Mouse (Mus musculus) neural tube, embryonic 14.5 days (tissue): Measurements from ENCODE around the gene Irak4. TPM values are rescaled to one million over a fixed set of nuclear protein-coding genes. Genes with fewer than 3 reads are reported as not detected.

Experiments used
- ATAC-seq: fragments of 200-750 bp; cut with Nextera tagmentation; 2 replicates; pipeline ENCODE4 v1.8.0; 2017; ENCODE audit warnings: low read depth, mild to moderate bottlenecking, moderate TSS enrichment, moderate library complexity
- H3K27ac ChIP-seq: fragments of 300-500 bp; sonication (generic); 2 replicates; pipeline ENCODE4 v1.5.1; 2014; ENCODE audit warnings: low read depth, mild to moderate bottlenecking, control low read depth, low read length, moderate library complexity, mixed read lengths
- H3K27me3 ChIP-seq: fragments of 300-500 bp; sonication (generic); 2 replicates; pipeline ENCODE4 v1.6.1; 2014; ENCODE audit warnings: low read length; ENCODE audit not compliant: control insufficient read depth, insufficient read depth
- H3K36me3 ChIP-seq: fragments of 300-500 bp; sonication (generic); 2 replicates; pipeline ENCODE4 v1.6.1; 2014; ENCODE audit warnings: low read length, mixed read lengths; ENCODE audit not compliant: control insufficient read depth, insufficient read depth
- H3K4me1 ChIP-seq: fragments of 300-500 bp; sonication (generic); 2 replicates; pipeline ENCODE4 v1.6.1; 2014; ENCODE audit warnings: low read length; ENCODE audit not compliant: control insufficient read depth, insufficient read depth
- H3K4me2 ChIP-seq: fragments of 300-500 bp; sonication (generic); 2 replicates; pipeline ENCODE4 v1.6.1; 2014; ENCODE audit warnings: mild to moderate bottlenecking, low read depth, low read length, control low read depth
- H3K4me3 ChIP-seq: fragments of 300-500 bp; sonication (generic); 2 replicates; pipeline ENCODE4 v1.5.1; 2014; ENCODE audit warnings: low read depth, low read length, control low read depth, mixed read lengths
- H3K9ac ChIP-seq: fragments of 300-500 bp; sonication (generic); replicated peaks from 2 replicates; pipeline ENCODE4 v1.6.1; 2014; ENCODE audit warnings: low read depth, mild to moderate bottlenecking, control low read depth, low read length, mixed read lengths
- H3K9me3 ChIP-seq: fragments of 300-500 bp; sonication (generic); 2 replicates; pipeline ENCODE4 v1.6.1; 2016; ENCODE audit warnings: low read length; ENCODE audit not compliant: control insufficient read depth
- WGBS: fragments of 180-500 bp; shearing (Covaris S2); extraction: QIAGEN DNeasy Blood & Tissue Kit; methylation state at CpG from one replicate; pipeline ENCODE4 v1.1.7; 2014; 5-methylcytosine and 5-hydroxymethylcytosine counted together
- polyA plus RNA-seq: library from polyadenylated mRNA; unstranded; fragments of >200 nt; fragmentation: Nextera tagmentation; extraction: Ambion mirVana; gene quantifications from 2 replicates; pipeline ENCODE4 v1.2.1, GENCODE M21; 2014

Gene Irak4
- polyA plus RNA-seq, 1 experiment from 2014 or later: 1.2 TPM

- H3K9me3 ChIP-seq: no peaks in the 10 kb centered on the region
- no peak overlapping the region for H3K4me3 ChIP-seq
- H3K27ac ChIP-seq: no peak overlapping the region
- ATAC-seq: no peak
- no peaks in the 10 kb centered on the region for H3K27me3 ChIP-seq
- H3K4me2 ChIP-seq: no peak overlapping the region
- no peaks in the 10 kb centered on the region for H3K36me3 ChIP-seq
- 0 out of 2 replicates have a peak, but pooled peaks cover 4% of the 10 kb centered on the region for H3K4me1 ChIP-seq
- 94% methylated on average over 4 of the region's 4 CpGs for WGBS
- H3K9ac ChIP-seq: no peak overlapping the region
Observed at GRCm38 (mm10) chr15:94544844-94545243, 1.4 kb downstream of the Irak4 start.

GRCm38 (mm10) chr15:94553536-94553935 is 10.1 kb downstream of the Irak4 start:
- Histone ChIP-seq H3K4me3 (no peak overlapping the region), H3K4me2 (no peak overlapping the region), H3K9me3 (no peaks in the 10 kb centered on the region), H3K4me1 (no peaks in the 10 kb centered on the region), H3K27me3 (no peaks in the 10 kb centered on the region), H3K36me3 (no peaks in the 10 kb centered on the region), H3K9ac (no peak overlapping the region), H3K27ac (no peak overlapping the region)
- 93% methylated on average over 9 of the region's 9 CpGs for WGBS
- no peak for ATAC-seq

- Histone ChIP-seq H3K4me3 (no peak overlapping the region), H3K4me2 (no peak overlapping the region), H3K9me3 (no peaks in the 10 kb centered on the region), H3K9ac (no peak overlapping the region), H3K4me1 (no peaks in the 10 kb centered on the region), H3K36me3 (no peaks in the 10 kb centered on the region), H3K27me3 (no peaks in the 10 kb centered on the region), H3K27ac (no peak overlapping the region)
- ATAC-seq: peak; percentile 79; the same call in 1 of the 2 replicates
- WGBS: 22% methylated on average over 7 of the region's 7 CpGs
Observed at GRCm38 (mm10) chr15:94557442-94557841, 14.0 kb downstream of the Irak4 start.

- H3K27me3 ChIP-seq: no peaks in the 10 kb centered on the region
- H3K4me3 ChIP-seq: no peak overlapping the region
- H3K4me2 ChIP-seq: no peak overlapping the region
- H3K27ac ChIP-seq: no peak overlapping the region
- no peak overlapping the region for H3K9ac ChIP-seq
- H3K9me3 ChIP-seq: no peaks in the 10 kb centered on the region
- H3K4me1 ChIP-seq: no peaks in the 10 kb centered on the region
- no peaks in the 10 kb centered on the region for H3K36me3 ChIP-seq
- ATAC-seq: no peak
- WGBS: 86% methylated on average over 17 of the region's 17 CpGs
Observed at GRCm38 (mm10) chr15:94558895-94559656, 15.6 kb downstream of the Irak4 start.

- no peaks in the 10 kb centered on the region for H3K4me1 ChIP-seq
- H3K4me2 ChIP-seq: no peak overlapping the region
- 89% methylated on average over 2 of the region's 2 CpGs for WGBS
- no peak overlapping the region for H3K4me3 ChIP-seq
- no peaks in the 10 kb centered on the region for H3K27me3 ChIP-seq
- H3K9me3 ChIP-seq: no peaks in the 10 kb centered on the region
- no peak overlapping the region for H3K27ac ChIP-seq
- ATAC-seq: no peak
- no peak overlapping the region for H3K9ac ChIP-seq
- H3K36me3 ChIP-seq: no peaks in the 10 kb centered on the region
Observed at GRCm38 (mm10) chr15:94564909-94565308, 21.5 kb downstream of the Irak4 start.

GRCm38 (mm10) chr15:94565854-94566253 is 22.4 kb downstream of the Irak4 start:
- no peak for ATAC-seq
- WGBS: 90% methylated on average over 9 of the region's 9 CpGs
- no peaks in the 10 kb centered on the region for H3K9me3 ChIP-seq
- H3K4me1 ChIP-seq: no peaks in the 10 kb centered on the region
- H3K4me3 ChIP-seq: no peak overlapping the region
- H3K36me3 ChIP-seq: no peaks in the 10 kb centered on the region
- H3K4me2 ChIP-seq: no peak overlapping the region
- H3K9ac ChIP-seq: no peak overlapping the region
- H3K27ac ChIP-seq: no peak overlapping the region
- no peaks in the 10 kb centered on the region for H3K27me3 ChIP-seq

GRCm38 (mm10) chr15:94568496-94569182 is 25.2 kb downstream of the Irak4 start:
- no peak overlapping the region for H3K4me2 ChIP-seq
- H3K27me3 ChIP-seq: no peaks in the 10 kb centered on the region
- no peak for ATAC-seq
- H3K9me3 ChIP-seq: no peaks in the 10 kb centered on the region
- no peaks in the 10 kb centered on the region for H3K4me1 ChIP-seq
- H3K9ac ChIP-seq: no peak overlapping the region
- 94% methylated on average over 10 of the region's 10 CpGs for WGBS
- H3K36me3 ChIP-seq: no peaks in the 10 kb centered on the region
- H3K4me3 ChIP-seq: no peak overlapping the region
- H3K27ac ChIP-seq: no peak overlapping the region

- no peaks in the 10 kb centered on the region for H3K27me3 ChIP-seq
- ATAC-seq: no peak
- WGBS: 81% methylated on average over 4 of the region's 4 CpGs
Observed at GRCm38 (mm10) chr15:94571501-94571900, 28.1 kb downstream of the Irak4 start.

GRCm38 (mm10) chr15:94572746-94573145 is 29.3 kb downstream of the Irak4 start:
- Histone ChIP-seq H3K36me3 (no peaks in the 10 kb centered on the region), H3K9me3 (no peaks in the 10 kb centered on the region), H3K27me3 (no peaks in the 10 kb centered on the region), H3K4me2 (no peak overlapping the region), H3K4me1 (no peaks in the 10 kb centered on the region), H3K4me3 (no peak overlapping the region), H3K27ac (no peak overlapping the region), H3K9ac (no peak overlapping the region)
- no peak for ATAC-seq
- WGBS: 73% methylated on average over 7 of the region's 8 CpGs

More at GRCm38 (mm10) chr15:94571501-94571900, 28.1 kb downstream of the Irak4 start:
- H3K9ac ChIP-seq: no peak overlapping the region
- H3K36me3 ChIP-seq: no peaks in the 10 kb centered on the region
- no peaks in the 10 kb centered on the region for H3K9me3 ChIP-seq
- no peaks in the 10 kb centered on the region for H3K4me1 ChIP-seq
- H3K4me2 ChIP-seq: no peak overlapping the region
- H3K27ac ChIP-seq: no peak overlapping the region
- no peak overlapping the region for H3K4me3 ChIP-seq
